Mouse (Mus musculus) spleen, adult 2 months (tissue): ENCODE results near the gene Olfr69. TPM values are rescaled to one million over a fixed set of nuclear protein-coding genes. Genes with fewer than 3 reads are reported as not detected.
"Not testable (repeated sequence)": the region's sequence is repeated elsewhere in the genome, so short reads cannot be mapped to it uniquely, and the experiment has no call there.

Experiments
- DNase-seq, 2 experiments: peaks; one replicate each; pipeline versions ENCODE4 v3.0.0 to v3.0.0-alpha.2; 2012 to 2021; ENCODE audit warnings: low spot score in 2 of 2, low read depth in 1 of 2
- H3K27ac ChIP-seq: fragments of 200-500 bp; 2 replicates; pipeline ENCODE4 v1.5.1; 2012; ENCODE audit warnings: low read length, inconsistent platforms; ENCODE audit not compliant: insufficient read depth
- H3K27me3 ChIP-seq: fragments of 200-500 bp; 2 replicates; pipeline ENCODE4 v1.6.1; 2012; ENCODE audit warnings: mild to moderate bottlenecking, moderate library complexity, low read length, inconsistent platforms; ENCODE audit not compliant: control insufficient read depth, insufficient read depth
- H3K36me3 ChIP-seq: fragments of 200-500 bp; 2 replicates; pipeline ENCODE4 v1.6.1; 2012; ENCODE audit warnings: mild to moderate bottlenecking, low read length, inconsistent platforms; ENCODE audit not compliant: control insufficient read depth, insufficient read depth
- H3K4me1 ChIP-seq: fragments of 200-500 bp; 2 replicates; pipeline ENCODE4 v1.6.1; 2011; ENCODE audit warnings: inconsistent platforms; ENCODE audit not compliant: control insufficient read depth, insufficient read depth, insufficient read length
- H3K4me3 ChIP-seq: fragments of 200-500 bp; 2 replicates; pipeline ENCODE4 v1.5.1; 2011; ENCODE audit warnings: mild to moderate bottlenecking, inconsistent platforms; ENCODE audit not compliant: insufficient read depth, insufficient read length; ENCODE audit errors: extremely low read depth
- CTCF ChIP-seq: fragments of 200-500 bp; IDR thresholded peaks from 2 replicates; pipeline ENCODE4 v1.5.1; 2011; ENCODE audit warnings: mild to moderate bottlenecking, inconsistent platforms; ENCODE audit not compliant: insufficient read depth, insufficient read length, insufficient replicate concordance; ENCODE audit errors: extremely low read depth
- POLR2A ChIP-seq: fragments of 200-500 bp; IDR thresholded peaks from 2 replicates; pipeline ENCODE4 v1.6.1; 2011; ENCODE audit warnings: low read depth, low read length, inconsistent platforms
- WGBS: fragments of 180-500 bp; shearing (Covaris S2); methylation state at CpG from one replicate; pipeline ENCODE4 v1.1.7; 2018; 5-methylcytosine and 5-hydroxymethylcytosine counted together
- polyA plus RNA-seq: library from polyadenylated mRNA; depleted of rRNA; stranded (reverse); fragments of >200 nt; gene quantifications from 2 replicates; pipeline ENCODE4 v1.2.3, GENCODE M21; 2012; rRNA removed

The Olfr69 gene
- polyA plus RNA-seq, 1 experiment: not detected

GRCm38 (mm10) chr7:103779598-103779997 lies 8.2 kb upstream of the Olfr69 start, which contains the start of gene Olfr68:
Gene Olfr68 (minus strand): TSS chr7:103779698.
- Histone ChIP-seq H3K27ac (no peak within 1 kb of the TSS), H3K27me3 (no peaks in the 10 kb centered on the region), H3K4me3 (no peak within 1 kb of the TSS), H3K36me3 (no peaks in the 10 kb centered on the region), H3K4me1 (no peaks in the 10 kb centered on the region)
- 85% methylated on average over 3 of the region's 3 CpGs for WGBS
- DNase-seq: no peak
- no peak for TF ChIP-seq CTCF
- no peak for TF ChIP-seq POLR2A

- not testable (repeated sequence) for DNase-seq, H3K4me3 ChIP-seq, H3K27me3 ChIP-seq, H3K27ac ChIP-seq, H3K4me1 ChIP-seq, H3K36me3 ChIP-seq
- 87% methylated on average over 4 of the region's 4 CpGs for WGBS
These were observed 6.3 kb upstream of the Olfr69 start for GRCm38 (mm10) chr7:103777652-103778051.

GRCm38 (mm10) chr7:103767687-103768086 lies 3.7 kb downstream of the Olfr69 start:
- H3K27ac ChIP-seq, DNase-seq, H3K4me1 ChIP-seq, H3K4me3 ChIP-seq, H3K36me3 ChIP-seq, H3K27me3 ChIP-seq: not testable (repeated sequence)
- 90% methylated on average over 6 of the region's 6 CpGs for WGBS

GRCm38 (mm10) chr7:103762212-103762611 lies 9.2 kb downstream of the Olfr69 start:
- not testable (repeated sequence) for H3K27me3 ChIP-seq, H3K4me3 ChIP-seq, H3K27ac ChIP-seq, H3K4me1 ChIP-seq, H3K36me3 ChIP-seq
- DNase-seq: peak in 1 of 2 experiments; percentile 1
- 11% methylated on average over 6 of the region's 6 CpGs for WGBS

- Histone ChIP-seq H3K27ac (no peak within 1 kb of the TSS), H3K36me3 (no peaks in the 10 kb centered on the region)
- 66% methylated on average over 2 of the region's 2 CpGs for WGBS
These were observed 14.2 kb downstream of the Olfr69 start, which contains the start of gene Olfr630 for GRCm38 (mm10) chr7:103757233-103757632. Gene Olfr630 (minus strand): TSS chr7:103757333.

GRCm38 (mm10) chr7:103744843-103745242 lies 26.6 kb downstream of the Olfr69 start, which contains the start of gene Olfr629:
Gene Olfr629 (minus strand): TSS chr7:103744943.
- H3K27ac ChIP-seq: no peak within 1 kb of the TSS
- H3K4me3 ChIP-seq: no peak within 1 kb of the TSS
- 85% methylated on average over 2 of the region's 2 CpGs for WGBS
- H3K27me3 ChIP-seq: no peaks in the 10 kb centered on the region
- H3K36me3 ChIP-seq: no peaks in the 10 kb centered on the region
- H3K4me1 ChIP-seq: no peaks in the 10 kb centered on the region
- TF ChIP-seq POLR2A (no peak), CTCF (no peak)
- no peak for DNase-seq

More at GRCm38 (mm10) chr7:103757233-103757632, 14.2 kb downstream of the Olfr69 start, which contains the start of gene Olfr630:
- no peak for TF ChIP-seq POLR2A
- DNase-seq: no peak
- Histone ChIP-seq H3K4me1 (no peaks in the 10 kb centered on the region), H3K27me3 (no peaks in the 10 kb centered on the region), H3K4me3 (no peak within 1 kb of the TSS)

- no peak within 1 kb of the TSS for H3K27ac ChIP-seq
- DNase-seq: no peak
- WGBS: 90% methylated on average over 1 of the region's 1 CpGs
- H3K27me3 ChIP-seq: no peaks in the 10 kb centered on the region
- H3K4me1 ChIP-seq: no peaks in the 10 kb centered on the region
- no peaks in the 10 kb centered on the region for H3K36me3 ChIP-seq
- no peak for TF ChIP-seq CTCF
- no peak for TF ChIP-seq POLR2A
- no peak within 1 kb of the TSS for H3K4me3 ChIP-seq
These were observed 41.3 kb downstream of the Olfr69 start, which contains the start of gene Olfr628 for GRCm38 (mm10) chr7:103730074-103730473. Gene Olfr628 (plus strand): TSS chr7:103730374.

- 97% methylated on average over 1 of the region's 1 CpGs for WGBS
- not testable (repeated sequence) for DNase-seq, H3K36me3 ChIP-seq, H3K27ac ChIP-seq, H3K4me1 ChIP-seq, H3K27me3 ChIP-seq, H3K4me3 ChIP-seq
These were observed 55.0 kb downstream of the Olfr69 start for GRCm38 (mm10) chr7:103716398-103716797.

Other genes with a start within 250 kb of the Olfr69 start
- gene Olfr612, start 228.9 kb downstream of the Olfr69 start, polyA plus RNA-seq: not detected in 2 replicates
- not detected in 2 replicates for gene Olfr613, start 223.5 kb downstream of the Olfr69 start, polyA plus RNA-seq
- gene Olfr615, start 215.5 kb downstream of the Olfr69 start, polyA plus RNA-seq: not detected in 2 replicates
- gene Olfr616, start 202.5 kb downstream of the Olfr69 start, polyA plus RNA-seq: not detected in 2 replicates
- not detected in 2 replicates for gene Olfr617, start 198.5 kb downstream of the Olfr69 start, polyA plus RNA-seq
- gene Olfr618, start 181.5 kb downstream of the Olfr69 start, polyA plus RNA-seq: not detected in 2 replicates
- gene Olfr619, start 171.0 kb downstream of the Olfr69 start, polyA plus RNA-seq: not detected in 2 replicates
- gene Olfr620, start 159.1 kb downstream of the Olfr69 start, polyA plus RNA-seq: not detected in 2 replicates
- not detected in 2 replicates for gene Olfr622, start 128.9 kb downstream of the Olfr69 start, polyA plus RNA-seq
- not detected in 2 replicates for gene Olfr623, start 107.9 kb downstream of the Olfr69 start, polyA plus RNA-seq
- gene Olfr624, start 100.4 kb downstream of the Olfr69 start, polyA plus RNA-seq: not detected in 2 replicates
- gene Olfr625-ps1, start 88.9 kb downstream of the Olfr69 start, polyA plus RNA-seq: not detected in 2 replicates
- not detected in 2 replicates for gene Olfr243, start 56.9 kb downstream of the Olfr69 start, polyA plus RNA-seq
- not detected in 2 replicates for gene Olfr628, start 41.2 kb downstream of the Olfr69 start, polyA plus RNA-seq
- not detected in 2 replicates for gene Olfr629, start 26.7 kb downstream of the Olfr69 start, polyA plus RNA-seq
- gene Olfr630, start 14.3 kb downstream of the Olfr69 start, polyA plus RNA-seq: not detected in 2 replicates
- not detected in 2 replicates for gene Olfr68, start 8.1 kb upstream of the Olfr69 start, polyA plus RNA-seq
- gene Olfr67, start 20.2 kb upstream of the Olfr69 start, polyA plus RNA-seq: not detected in 2 replicates
- 8,577 and 15,977 TPM in 2 replicates for gene Hbb-bt, start 42.4 kb upstream of the Olfr69 start, polyA plus RNA-seq
- 71,783 and 120,196 TPM in 2 replicates for gene Hbb-bs, start 56.5 kb upstream of the Olfr69 start, polyA plus RNA-seq
- not detected in 2 replicates for gene Hbb-bh2, start 68.9 kb upstream of the Olfr69 start, polyA plus RNA-seq
- 0.15 TPM in 1 of 2 replicates, not detected in the other for gene Hbb-bh1, start 71.6 kb upstream of the Olfr69 start, polyA plus RNA-seq
- gene Hbb-y, start 81.6 kb upstream of the Olfr69 start, polyA plus RNA-seq: 0.14 TPM in 1 of 2 replicates, not detected in the other
- gene Olfr66, start 114.7 kb upstream of the Olfr69 start, polyA plus RNA-seq: not detected in 2 replicates
- not detected in 2 replicates for gene Olfr64, start 122.9 kb upstream of the Olfr69 start, polyA plus RNA-seq
- gene Olfr65, start 131.9 kb upstream of the Olfr69 start, polyA plus RNA-seq: not detected in 2 replicates
- gene Olfr631, start 157.2 kb upstream of the Olfr69 start, polyA plus RNA-seq: not detected in 2 replicates
- gene Olfr632, start 162.8 kb upstream of the Olfr69 start, polyA plus RNA-seq: not detected in 2 replicates
- gene Olfr633, start 172.8 kb upstream of the Olfr69 start, polyA plus RNA-seq: not detected in 2 replicates
- not detected in 2 replicates for gene Olfr635, start 199.6 kb upstream of the Olfr69 start, polyA plus RNA-seq
- not detected in 2 replicates for gene Olfr638, start 227.2 kb upstream of the Olfr69 start, polyA plus RNA-seq
- gene Olfr639, start 245.7 kb upstream of the Olfr69 start, polyA plus RNA-seq: not detected in 2 replicates